Mouse (Mus musculus) midbrain, postnatal 0 days (tissue): ENCODE data around the gene Samd15. TPM values are rescaled to one million over a fixed set of nuclear protein-coding genes. Genes with fewer than 3 reads are reported as not detected.
"Not testable (repeated sequence)": the region's sequence is repeated elsewhere in the genome, so short reads cannot be mapped to it uniquely, and the experiment has no call there.

ENCODE experiments used
- ATAC-seq: fragments of 200-750 bp; cut with Nextera tagmentation; 2 replicates; pipeline ENCODE4 v1.8.0; 2017; ENCODE audit warnings: moderate number of reproducible peaks, mild to moderate bottlenecking, moderate TSS enrichment, moderate library complexity; ENCODE audit not compliant: low FRiP score
- DNase-seq: peaks from one replicate; pipeline ENCODE4 v3.0.0-alpha.2; 2015; ENCODE audit warnings: low spot score
- H3K27ac ChIP-seq: fragments of 300-500 bp; sonication (generic); 2 replicates; pipeline ENCODE4 v1.5.1; 2014; ENCODE audit warnings: low read depth, mild to moderate bottlenecking, low read length, mixed read lengths
- H3K27me3 ChIP-seq: fragments of 300-500 bp; sonication (generic); 2 replicates; pipeline ENCODE4 v1.6.1; 2014; ENCODE audit warnings: low read length, control low read depth, mixed read lengths; ENCODE audit not compliant: insufficient read depth
- H3K36me3 ChIP-seq: fragments of 300-500 bp; sonication (generic); 2 replicates; pipeline ENCODE4 v1.6.1; 2014; ENCODE audit warnings: low read length, control low read depth, mixed read lengths; ENCODE audit not compliant: insufficient read depth
- H3K4me1 ChIP-seq: fragments of 300-500 bp; sonication (generic); 2 replicates; pipeline ENCODE4 v1.6.1; 2014; ENCODE audit warnings: mild to moderate bottlenecking, control low read depth, antibody characterized with exemption, low read length, mixed read lengths; ENCODE audit not compliant: insufficient read depth
- H3K4me2 ChIP-seq: fragments of 300-500 bp; sonication (generic); 2 replicates; pipeline ENCODE4 v1.6.1; 2014; ENCODE audit warnings: low read depth, mild to moderate bottlenecking, low read length, mixed read lengths; ENCODE audit not compliant: poor library complexity, severe bottlenecking
- H3K4me3 ChIP-seq: fragments of 300-500 bp; sonication (generic); 2 replicates; pipeline ENCODE4 v1.5.1; 2014; ENCODE audit warnings: low read depth, mild to moderate bottlenecking, low read length, moderate library complexity
- H3K9ac ChIP-seq: fragments of 300-500 bp; sonication (generic); replicated peaks from 2 replicates; pipeline ENCODE4 v1.6.1; 2014; ENCODE audit warnings: mild to moderate bottlenecking, low read length, moderate library complexity, mixed read lengths; ENCODE audit not compliant: poor library complexity, severe bottlenecking
- H3K9me3 ChIP-seq: fragments of 300-500 bp; sonication (generic); 2 replicates; pipeline ENCODE4 v1.6.1; 2016; ENCODE audit warnings: low read length, control low read depth
- CTCF ChIP-seq: IDR thresholded peaks from 2 replicates; pipeline ENCODE4 v1.5.1; 2016; ENCODE audit warnings: antibody characterized with exemption, mild to moderate bottlenecking
- WGBS: fragments of 180-500 bp; shearing (Covaris S2); extraction: QIAGEN DNeasy Blood & Tissue Kit; methylation state at CpG from one replicate; pipeline ENCODE4 v1.1.7; 2014; 5-methylcytosine and 5-hydroxymethylcytosine counted together
- polyA plus RNA-seq: library from polyadenylated mRNA; unstranded; fragments of >200 nt; fragmentation: Nextera tagmentation; extraction: Ambion mirVana; gene quantifications from 2 replicates; pipeline ENCODE4 v1.2.1, GENCODE M21; 2015
- total RNA-seq: library from RNA; depleted of rRNA; stranded (reverse); fragments of >200 nt; gene quantifications from 2 replicates; pipeline ENCODE4 v1.2.3, GENCODE M21; 2014

Samd15 gene
- total and polyA plus RNA-seq, 2 experiments from 2014 or later = 0.55 to 3.1 TPM

- DNase-seq (peak; percentile 95), ATAC-seq (peak; percentile 95)
- H3K27ac ChIP-seq = peak within 1 kb of the TSS; percentile 96
- under 1% methylated on average over 64 of the region's 70 CpGs for WGBS
- peak within 1 kb of the TSS; percentile 80 for H3K4me2 ChIP-seq
- no peaks in the 10 kb centered on the region for H3K27me3 ChIP-seq
- H3K4me1 ChIP-seq = peaks cover 2% of the 10 kb centered on the region; the same call in 1 of the 2 replicates
- TF ChIP-seq CTCF = no peak
- H3K36me3 ChIP-seq = no peaks in the 10 kb centered on the region
- peak within 1 kb of the TSS; percentile 94 for H3K4me3 ChIP-seq
- peak within 1 kb of the TSS; percentile 98 for H3K9ac ChIP-seq
- H3K9me3 ChIP-seq = no peaks in the 10 kb centered on the region
These were observed 557 bp downstream of the Samd15 start, which contains the start of gene Tmed8 for GRCm38 (mm10) chr12:87199973-87200586. TSS of gene Tmed8 (minus strand) at chr12:87200454.

GRCm38 (mm10) chr12:87201694-87202093 lies 2.2 kb downstream of the Samd15 start:
- WGBS = 78% methylated on average over 5 of the region's 5 CpGs
- no peak overlapping the region for H3K4me3 ChIP-seq
- no peaks in the 10 kb centered on the region for H3K36me3 ChIP-seq
- no peaks in the 10 kb centered on the region for H3K9me3 ChIP-seq
- no peak overlapping the region for H3K4me2 ChIP-seq
- H3K27me3 ChIP-seq = no peaks in the 10 kb centered on the region
- no peak overlapping the region for H3K9ac ChIP-seq
- no peak overlapping the region for H3K27ac ChIP-seq
- TF ChIP-seq CTCF = no peak
- DNase-seq (no peak), ATAC-seq (no peak)
- H3K4me1 ChIP-seq = peaks cover 2% of the 10 kb centered on the region; the same call in 1 of the 2 replicates

DNA sequence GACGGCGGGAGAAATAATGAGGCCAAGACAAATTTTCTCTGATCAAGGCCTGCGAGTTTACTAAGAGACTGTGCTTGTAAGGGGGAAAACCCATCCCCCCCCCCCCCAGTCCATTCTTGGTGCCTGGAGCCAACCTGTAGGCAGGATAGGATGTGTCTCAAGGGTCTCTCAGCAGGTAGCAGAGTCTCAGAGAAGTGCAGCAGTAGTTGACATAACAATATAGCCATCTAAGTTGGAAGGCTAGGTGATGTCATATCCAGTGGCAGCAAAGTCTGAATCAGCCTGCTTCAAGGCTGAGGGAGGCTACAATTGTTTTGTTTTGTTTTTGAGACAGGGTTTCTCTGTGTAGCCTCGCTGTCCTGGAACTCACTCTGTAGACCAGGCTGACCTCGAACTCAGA lies 6.3 kb downstream of the Samd15 start:
- not testable (repeated sequence) for H3K27me3 ChIP-seq, H3K27ac ChIP-seq, H3K36me3 ChIP-seq, H3K9ac ChIP-seq, H3K4me3 ChIP-seq, H3K9me3 ChIP-seq, DNase-seq, ATAC-seq, H3K4me2 ChIP-seq, H3K4me1 ChIP-seq
- WGBS = 94% methylated on average over 5 of the region's 5 CpGs

GRCm38 (mm10) chr12:87212844-87213606 lies 13.5 kb downstream of the Samd15 start:
- no peak for TF ChIP-seq CTCF
- ATAC-seq = no peak
- 68% methylated on average over 2 of the region's 2 CpGs for WGBS

DNA sequence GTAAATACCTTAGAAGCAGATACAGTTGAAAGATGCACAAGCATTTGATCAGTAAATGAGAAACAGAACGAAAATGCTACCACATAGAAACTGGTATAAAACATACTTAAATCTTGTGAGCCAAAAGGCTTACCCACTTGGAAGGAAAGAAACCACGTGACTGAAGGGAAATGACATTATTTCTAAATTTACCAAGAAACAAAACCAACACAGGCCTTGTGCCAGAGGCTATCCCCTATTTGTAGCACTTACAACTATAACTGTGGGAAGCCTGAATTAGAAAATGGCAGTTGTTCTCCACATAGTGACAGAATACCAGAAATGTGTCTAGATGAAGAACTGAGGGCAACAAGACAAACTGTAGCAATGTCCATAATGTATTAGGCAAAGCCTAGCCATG lies 16.5 kb downstream of the Samd15 start:
- Histone ChIP-seq H3K9me3 (no peaks in the 10 kb centered on the region), H3K4me1 (no peaks in the 10 kb centered on the region), H3K36me3 (no peaks in the 10 kb centered on the region), H3K4me2 (no peak overlapping the region), H3K27ac (no peak overlapping the region), H3K9ac (no peak overlapping the region), H3K4me3 (no peak overlapping the region), H3K27me3 (no peaks in the 10 kb centered on the region)
- DNase-seq (no peak), ATAC-seq (no peak)
- 72% methylated on average over 2 of the region's 2 CpGs for WGBS
- TF ChIP-seq CTCF = no peak

More at GRCm38 (mm10) chr12:87212844-87213606, 13.5 kb downstream of the Samd15 start:
- H3K27ac ChIP-seq = no peak overlapping the region
- H3K9ac ChIP-seq = no peak overlapping the region
- no peaks in the 10 kb centered on the region for H3K36me3 ChIP-seq
- no peaks in the 10 kb centered on the region for H3K9me3 ChIP-seq
- no peak for DNase-seq
- no peaks in the 10 kb centered on the region for H3K4me1 ChIP-seq
- H3K4me2 ChIP-seq = no peak overlapping the region
- no peak overlapping the region for H3K4me3 ChIP-seq
- H3K27me3 ChIP-seq = no peaks in the 10 kb centered on the region

DNA sequence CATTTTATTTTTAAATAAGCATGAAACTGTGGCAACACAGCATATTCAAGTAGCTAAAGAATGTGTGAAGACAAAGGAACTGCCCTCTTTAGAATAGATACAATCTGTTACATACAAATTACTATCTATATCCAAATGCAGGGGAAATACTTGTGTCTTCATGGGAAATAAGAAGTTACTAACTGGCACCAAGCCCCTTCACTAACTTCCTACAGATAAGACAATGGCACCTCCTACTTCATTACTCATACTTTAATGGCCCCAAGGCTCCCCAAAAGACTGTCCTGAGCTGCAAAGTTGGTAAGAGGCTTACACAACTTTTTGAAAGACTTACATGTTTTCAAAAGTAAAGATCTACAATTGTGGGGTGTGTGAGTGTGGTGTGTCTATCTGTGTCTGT lies 18.1 kb downstream of the Samd15 start:
- H3K9ac ChIP-seq = no peak overlapping the region
- H3K4me3 ChIP-seq = no peak overlapping the region
- H3K9me3 ChIP-seq = no peaks in the 10 kb centered on the region
- no peak for TF ChIP-seq CTCF
- H3K4me1 ChIP-seq = no peaks in the 10 kb centered on the region
- H3K27ac ChIP-seq = no peak overlapping the region
- no peaks in the 10 kb centered on the region for H3K27me3 ChIP-seq
- H3K36me3 ChIP-seq = no peaks in the 10 kb centered on the region
- DNase-seq (no peak), ATAC-seq (no peak)
- no peak overlapping the region for H3K4me2 ChIP-seq
